Mouse (Mus musculus): ENCODE measurements around the gene Ssr1.
A peak's percentile ranks its signal among the peaks of the same experiment; 100 is the strongest.

Ssr1 gene

GRCm38 (mm10) chr13:37946734-37947133 is 47.3 kb downstream of the Ssr1 start:
- DNase-seq (ENCODE audit: low read depth, low spot score) = no peak

- DNase-seq (ENCODE audit: low read depth, low spot score) = no peak
These were observed 48.6 kb downstream of the Ssr1 start for GRCm38 (mm10) chr13:37945392-37945791.

DNA sequence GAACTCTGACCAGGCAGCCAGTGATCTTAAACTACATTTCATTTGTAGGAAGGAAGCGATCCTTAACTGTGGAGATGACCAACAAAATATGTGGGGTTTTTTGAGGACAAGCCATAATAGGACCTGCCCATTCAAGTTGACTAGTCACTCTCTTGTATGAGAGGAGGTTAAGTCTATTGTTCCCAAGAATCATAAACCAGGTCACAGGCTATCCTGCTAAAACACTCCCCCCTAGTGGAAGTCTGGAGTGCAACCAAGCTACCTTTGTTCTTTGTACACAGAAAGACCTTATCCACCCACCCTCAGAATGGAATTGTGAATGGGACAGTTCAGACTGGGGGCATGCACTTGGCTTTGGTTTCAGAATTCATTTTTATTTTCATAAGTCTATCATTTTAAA is 49.7 kb downstream of the Ssr1 start:
- DNase-seq (ENCODE audit: low read depth, low spot score) = no peak

DNA sequence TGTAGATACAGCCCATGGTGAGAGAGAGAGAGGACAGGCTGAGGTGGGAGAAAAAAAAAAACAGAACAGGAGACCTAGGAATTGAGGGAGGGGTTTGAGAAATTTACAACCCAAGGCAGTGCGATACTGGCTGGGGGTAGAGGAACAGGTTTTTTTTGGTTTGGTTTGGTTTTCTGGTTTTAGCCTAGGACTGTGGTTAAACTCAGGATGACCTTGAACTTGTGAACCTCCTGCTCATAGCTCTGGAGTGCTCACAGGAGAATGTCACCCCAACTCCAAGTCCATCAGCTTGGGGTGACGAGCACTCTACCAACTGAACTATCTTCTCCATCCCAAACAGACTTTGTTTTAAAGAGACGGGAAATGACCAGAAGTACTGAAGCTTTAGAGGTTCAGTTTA is 50.6 kb downstream of the Ssr1 start:
- no peak for DNase-seq (ENCODE audit: low read depth, low spot score)

- DNase-seq (ENCODE audit: low read depth, low spot score) = no peak
These were observed 51.1 kb downstream of the Ssr1 start for GRCm38 (mm10) chr13:37942887-37943331.

GRCm38 (mm10) chr13:37941950-37942886 is 51.8 kb downstream of the Ssr1 start:
- no peak for DNase-seq (ENCODE audit: low read depth, low spot score)

GRCm38 (mm10) chr13:37941138-37941645 is 52.8 kb downstream of the Ssr1 start:
- no peak for DNase-seq (ENCODE audit: low read depth, low spot score)

DNA sequence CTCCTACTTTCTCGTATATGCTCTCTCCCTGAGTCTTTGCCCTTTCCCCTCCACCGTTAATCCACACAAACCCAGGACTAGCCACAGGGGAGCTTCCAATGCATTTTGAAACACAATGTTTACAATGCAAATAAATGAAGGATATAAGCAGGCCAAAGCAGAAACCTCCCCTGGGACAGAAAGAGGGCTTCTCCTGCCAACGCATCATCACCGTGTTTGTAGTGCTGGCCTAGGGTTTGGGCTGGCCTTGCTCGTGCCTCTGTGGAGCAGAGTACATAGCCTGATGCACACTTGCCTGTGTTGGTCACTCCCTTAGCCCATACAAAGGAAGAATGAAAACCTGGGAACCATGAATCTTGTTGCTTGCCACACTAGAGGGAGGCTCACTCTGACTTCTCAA is 53.4 kb downstream of the Ssr1 start:
- DNase-seq (ENCODE audit: low read depth, low spot score) = no peak

DNA sequence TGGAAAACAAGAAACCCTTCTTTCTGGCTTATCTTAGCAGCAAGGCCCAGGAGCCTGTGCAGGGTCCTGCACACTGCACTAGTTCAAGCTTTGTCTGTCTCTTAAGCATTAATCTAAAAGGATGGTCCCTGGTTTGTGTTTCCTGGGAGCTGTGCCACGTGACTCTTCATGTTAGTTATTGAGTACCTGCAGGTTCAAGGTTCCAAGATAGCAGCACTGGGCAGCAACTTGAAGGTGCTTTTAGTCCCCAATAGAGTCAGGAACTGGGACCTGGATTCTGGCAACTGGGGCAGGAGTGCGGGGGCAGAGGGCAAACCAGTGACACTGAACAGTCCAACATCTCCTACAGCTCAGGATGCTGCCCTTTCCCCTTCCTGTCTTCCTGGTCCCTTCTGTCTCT is 53.9 kb downstream of the Ssr1 start:
- DNase-seq (ENCODE audit: low read depth, low spot score) = no peak

GRCm38 (mm10) chr13:37936351-37936750 is 57.7 kb downstream of the Ssr1 start:
- no peak for DNase-seq (ENCODE audit: low read depth, low spot score)

DNA sequence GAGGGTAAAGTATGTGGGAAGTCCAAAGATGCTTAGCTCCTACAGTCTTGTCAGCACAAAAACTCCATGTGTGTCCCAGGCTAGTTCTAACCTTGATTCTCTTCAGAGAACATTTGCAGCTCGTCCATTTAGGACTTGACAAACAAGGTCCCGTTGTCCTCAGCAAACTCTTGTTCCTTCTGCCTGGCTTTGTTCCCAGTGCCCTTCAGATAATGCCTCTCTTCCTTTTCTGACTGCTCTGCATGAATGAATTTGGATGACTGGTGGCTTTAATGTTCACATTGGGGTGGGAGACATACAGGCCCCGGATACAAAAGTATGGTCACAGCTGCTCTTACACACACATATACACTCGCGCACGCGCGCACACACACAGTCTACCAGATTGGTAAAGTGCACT is 59.1 kb downstream of the Ssr1 start:
- DNase-seq (ENCODE audit: low read depth, low spot score) = no peak

DNA sequence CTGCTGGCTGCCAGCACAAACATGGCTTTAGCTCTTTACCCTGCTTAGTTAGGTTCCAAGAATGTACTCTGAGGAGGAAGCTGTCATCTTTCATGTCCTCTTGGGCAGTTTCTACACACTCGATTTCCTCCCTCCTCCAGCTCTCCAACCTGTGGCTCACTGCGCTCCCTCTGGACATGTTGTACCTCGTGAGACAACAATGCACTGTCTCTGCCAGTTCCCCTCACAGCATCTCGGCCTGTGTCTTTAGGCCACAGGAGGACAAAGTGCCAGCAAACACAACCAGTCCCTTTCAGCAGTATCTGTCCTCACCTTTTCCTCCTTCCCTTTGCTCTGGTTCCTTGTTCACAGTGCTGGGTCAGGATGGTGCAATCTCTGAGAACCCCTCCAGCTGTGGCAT is 59.9 kb downstream of the Ssr1 start:
- no peak for DNase-seq (ENCODE audit: low read depth, low spot score)

DNA sequence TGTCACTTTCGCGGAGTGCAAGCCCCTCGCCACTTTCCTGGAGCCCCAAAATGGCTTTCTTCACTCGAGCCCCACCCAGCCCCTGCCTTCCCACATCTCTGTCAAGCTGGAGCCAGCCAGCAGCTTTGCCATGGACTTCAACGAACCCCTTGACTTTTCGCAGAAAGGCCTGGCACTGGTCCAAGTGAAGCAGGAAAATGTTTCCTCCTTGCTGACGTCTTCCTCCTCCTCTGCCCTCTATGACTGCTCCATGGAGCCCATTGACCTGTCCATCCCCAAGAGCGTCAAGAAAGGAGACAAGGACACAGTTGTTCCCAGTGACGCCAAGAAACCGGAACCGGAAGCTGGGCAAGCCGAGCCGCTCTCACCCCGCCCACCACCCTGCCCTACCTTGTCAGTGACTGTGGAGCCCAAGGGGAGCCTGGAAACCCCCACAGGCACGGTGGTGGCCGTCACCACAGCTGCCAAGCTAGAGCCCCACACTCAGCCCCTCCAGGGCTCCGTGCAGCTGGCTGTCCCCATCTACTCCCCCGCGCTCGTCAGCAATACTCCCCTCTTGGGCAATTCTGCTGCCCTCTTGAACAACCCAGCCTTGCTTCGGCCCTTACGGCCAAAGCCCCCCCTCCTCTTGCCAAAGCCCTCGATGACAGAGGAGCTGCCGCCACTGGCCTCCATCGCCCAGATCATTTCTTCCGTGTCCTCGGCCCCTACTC is 62.7 kb downstream of the Ssr1 start:
- no peak for DNase-seq (ENCODE audit: low read depth, low spot score)

GRCm38 (mm10) chr13:37930621-37931020 is 63.4 kb downstream of the Ssr1 start:
- no peak for DNase-seq (ENCODE audit: low read depth, low spot score)

GRCm38 (mm10) chr13:37930091-37930490 is 63.9 kb downstream of the Ssr1 start:
- DNase-seq (ENCODE audit: low read depth, low spot score) = peak; percentile 45

GRCm38 (mm10) chr13:37929532-37929931 is 64.5 kb downstream of the Ssr1 start:
- DNase-seq (ENCODE audit: low read depth, low spot score) = no peak

DNA sequence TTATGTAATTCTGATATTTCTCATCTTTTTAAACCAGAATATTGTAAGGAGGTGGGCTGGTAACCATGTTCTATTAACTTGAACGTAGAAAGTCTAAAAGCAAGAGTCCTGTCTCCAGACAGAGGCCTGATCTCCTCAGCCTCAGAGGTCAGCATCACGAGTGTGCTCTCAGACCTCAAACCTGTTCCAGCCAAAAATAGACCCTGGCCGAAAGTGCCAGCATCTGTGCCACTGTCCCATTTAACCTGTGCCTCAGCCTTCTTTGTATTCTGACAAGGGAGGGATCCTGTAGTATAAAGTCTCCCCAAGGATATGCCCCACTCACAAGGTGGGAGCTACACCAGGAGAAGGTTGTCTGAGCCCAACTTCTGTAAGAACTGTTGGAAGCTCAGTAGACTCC is 67.6 kb downstream of the Ssr1 start:
- no peak for DNase-seq (ENCODE audit: low read depth, low spot score)

GRCm38 (mm10) chr13:37924461-37924948 is 69.5 kb downstream of the Ssr1 start:
- DNase-seq (ENCODE audit: low read depth, low spot score) = no peak

DNA sequence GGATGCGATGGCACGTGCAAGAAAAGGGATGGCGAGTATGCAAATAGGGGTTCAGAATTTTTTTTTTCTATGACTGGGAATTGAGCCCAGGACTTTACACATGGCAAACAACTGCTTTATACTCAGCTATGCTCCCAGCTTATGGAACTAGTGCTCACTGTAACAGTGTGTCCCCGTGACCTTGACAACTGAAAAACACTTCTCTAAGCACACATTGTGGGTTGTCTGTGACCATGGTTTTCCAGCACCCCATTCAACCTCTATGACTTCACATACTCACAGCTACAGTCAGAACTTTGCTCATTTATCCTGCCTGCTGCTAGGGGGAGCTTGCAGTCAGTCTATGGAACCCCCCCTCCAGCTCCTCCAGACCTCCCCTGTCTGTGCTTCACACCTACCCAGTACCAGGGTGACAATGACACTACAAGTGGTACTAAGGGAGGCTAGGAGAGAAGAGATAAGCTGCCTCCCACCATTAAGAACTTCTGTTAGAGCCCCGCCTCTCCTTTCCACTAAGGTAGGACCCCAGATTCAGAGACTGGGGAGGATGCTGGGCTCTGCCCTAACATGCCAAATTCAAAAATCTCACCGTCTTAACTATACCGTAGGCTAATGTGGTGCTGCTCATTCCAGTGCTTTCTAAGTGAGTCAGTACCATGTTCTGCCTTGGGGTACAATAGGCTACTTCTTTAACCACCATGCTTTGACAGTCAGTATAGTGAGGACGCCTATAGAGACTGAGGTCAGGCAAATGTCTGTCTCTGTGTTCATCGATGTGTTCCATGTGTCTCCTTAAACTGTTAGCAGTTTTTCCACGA is 70.2 kb downstream of the Ssr1 start:
- DNase-seq (ENCODE audit: low read depth, low spot score) = no peak

DNA sequence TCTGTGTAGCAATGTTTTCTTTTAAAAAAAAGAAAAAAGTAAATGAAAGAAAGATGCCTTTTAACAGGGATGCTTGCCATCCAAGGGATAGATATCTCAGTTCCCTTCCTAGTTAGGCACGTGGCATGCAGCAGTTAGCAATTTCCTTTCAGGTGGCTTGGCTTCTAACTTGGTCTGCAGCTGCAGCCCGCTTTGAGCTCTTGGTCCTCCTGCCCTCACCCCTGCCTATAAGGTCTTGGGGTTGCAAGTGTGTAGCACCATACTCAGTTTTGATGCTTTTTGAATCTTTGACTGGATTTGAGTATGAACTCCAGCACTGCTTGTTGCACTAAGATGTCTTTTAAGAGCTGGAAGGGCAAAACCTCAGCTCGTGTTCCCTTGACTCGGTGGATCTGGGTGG is 70.9 kb downstream of the Ssr1 start:
- no peak for DNase-seq (ENCODE audit: low read depth, low spot score)

DNA sequence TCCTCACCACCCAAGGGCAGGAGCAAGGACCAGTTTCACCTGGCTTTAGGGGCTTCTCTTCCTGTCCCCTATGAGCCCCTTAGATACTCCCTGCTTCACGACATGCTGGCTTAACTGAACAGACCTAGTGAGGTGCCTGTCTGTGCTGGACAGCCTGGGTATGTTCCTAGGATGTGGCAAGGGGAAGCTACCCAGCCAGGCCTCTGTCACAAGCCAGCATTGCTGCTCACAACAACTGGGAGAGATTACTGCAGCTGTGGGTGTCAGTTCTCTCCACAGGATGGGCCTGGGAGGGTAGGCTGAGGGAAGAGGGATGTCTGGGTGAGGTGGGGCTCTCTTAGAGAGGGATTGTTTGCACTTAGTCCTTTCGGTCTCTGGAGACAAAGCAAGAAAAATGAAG is 73.3 kb downstream of the Ssr1 start:
- DNase-seq (ENCODE audit: low read depth, low spot score) = no peak
